Mouse (Mus musculus) pancreas, adult 10 weeks (tissue): ENCODE measurements around the gene Il22. TPM values are rescaled to one million over a fixed set of nuclear protein-coding genes. Genes with fewer than 3 reads are reported as not detected.

Experiments
- polyA plus RNA-seq: library from polyadenylated mRNA; stranded (reverse); fragments of 350-450 nt; fragmentation: Illumina TruSeq; extraction: RNeasy Lipid Tissue Mini Kit (QIAGEN cat#74804); gene quantifications from one replicate; pipeline ENCODE4 v1.2.3, GENCODE M21; 2015; ENCODE audit warnings: low read depth, low replicate concordance; ENCODE audit not compliant: insufficient read depth

Il22 gene
- not detected for polyA plus RNA-seq

DNA sequence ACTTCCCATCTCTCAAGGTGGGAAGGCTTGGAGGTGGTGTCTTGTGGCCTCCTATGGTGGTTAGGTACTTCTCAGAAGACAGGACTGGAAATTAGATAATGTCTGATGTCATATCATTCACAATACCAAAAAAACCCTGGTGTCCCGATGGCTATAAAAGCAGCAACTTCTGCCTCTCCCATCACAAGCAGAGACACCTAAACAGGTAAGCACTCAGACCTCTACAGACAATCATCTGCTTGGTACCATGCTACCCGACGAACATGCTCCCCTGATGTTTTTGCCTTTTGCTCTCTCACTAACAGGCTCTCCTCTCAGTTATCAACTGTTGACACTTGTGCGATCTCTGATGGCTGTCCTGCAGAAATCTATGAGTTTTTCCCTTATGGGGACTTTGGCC lies at the start of gene Il22:
Gene Il22, plus strand, starts transcription at position 301 of the 400 bp plus-strand sequence.

GRCm38 (mm10) chr10:118240680-118241079 lies 35.9 kb downstream of the Il22 start, which contains the start of gene Gm32717:
Gene Gm32717 (minus strand): TSS chr10:118240780.

GRCm38 (mm10) chr10:118258388-118258787 lies 53.6 kb downstream of the Il22 start, which contains the start of gene Gm32802:
Gene Gm32802 (plus strand): TSS chr10:118258688.

Other genes starting within 250 kb of the Il22 start
- 4.9 TPM for gene Mdm1, start 63.1 kb upstream of the Il22 start, polyA plus RNA-seq
- gene Gm32717, start 35.8 kb downstream of the Il22 start, polyA plus RNA-seq, result not detected
- gene Gm32802, start 53.7 kb downstream of the Il22 start, polyA plus RNA-seq, result not detected
- not detected for gene Iltifb, start 90.1 kb downstream of the Il22 start, polyA plus RNA-seq
- not detected for gene Gm9040, start 122.0 kb downstream of the Il22 start, polyA plus RNA-seq
- gene Gm9044, start 127.5 kb downstream of the Il22 start, polyA plus RNA-seq, result not detected
- not detected for gene Gm9045, start 132.9 kb downstream of the Il22 start, polyA plus RNA-seq
- not detected for gene Gm9046, start 138.3 kb downstream of the Il22 start, polyA plus RNA-seq
- not detected for gene Gm9048, start 143.7 kb downstream of the Il22 start, polyA plus RNA-seq
- gene Gm9049, start 149.2 kb downstream of the Il22 start, polyA plus RNA-seq, result not detected
- gene Ifng, start 236.1 kb downstream of the Il22 start, polyA plus RNA-seq, result not detected